Mouse (Mus musculus) testis, adult 2 months (tissue): ENCODE data around the gene Zfp316. TPM values are rescaled to one million over a fixed set of nuclear protein-coding genes. Genes with fewer than 3 reads are reported as not detected.
A peak's percentile ranks its signal among the peaks of the same experiment; 100 is the strongest.

Experiments
- H3K27ac ChIP-seq: fragments of 200-500 bp; 2 replicates; pipeline ENCODE4 v1.5.1; 2012; ENCODE audit warnings: low read depth, low read length; ENCODE audit not compliant: control insufficient read depth, insufficient read depth
- H3K27me3 ChIP-seq: fragments of 200-500 bp; 2 replicates; pipeline ENCODE4 v1.6.1; 2012; ENCODE audit warnings: mild to moderate bottlenecking, low read length, moderate library complexity; ENCODE audit not compliant: control insufficient read depth, insufficient read depth
- H3K36me3 ChIP-seq: fragments of 200-500 bp; 2 replicates; pipeline ENCODE4 v1.6.1; 2012; ENCODE audit warnings: mild to moderate bottlenecking, low read length; ENCODE audit not compliant: control insufficient read depth, insufficient read depth
- H3K4me1 ChIP-seq: fragments of 200-500 bp; 2 replicates; pipeline ENCODE4 v1.6.1; 2012; ENCODE audit warnings: low read length; ENCODE audit not compliant: control insufficient read depth, insufficient read depth
- H3K4me3 ChIP-seq: fragments of 200-500 bp; 2 replicates; pipeline ENCODE4 v1.5.1; 2012; ENCODE audit warnings: low read depth, mild to moderate bottlenecking, low read length, moderate library complexity, mixed read lengths; ENCODE audit not compliant: control insufficient read depth
- CTCF ChIP-seq: fragments of 200-500 bp; IDR thresholded peaks from 2 replicates; pipeline ENCODE4 v1.5.1; 2012; ENCODE audit warnings: low read depth, mild to moderate bottlenecking, inconsistent platforms, low read length, moderate library complexity; ENCODE audit not compliant: control insufficient read depth, insufficient read depth, insufficient replicate concordance
- POLR2A ChIP-seq: fragments of 200-500 bp; IDR thresholded peaks from 2 replicates; pipeline ENCODE4 v1.6.1; 2012; ENCODE audit warnings: low read depth, mild to moderate bottlenecking, inconsistent platforms, low read length, moderate library complexity; ENCODE audit not compliant: control insufficient read depth
- polyA plus RNA-seq: library from polyadenylated mRNA; depleted of rRNA; stranded (reverse); fragments of >200 nt; gene quantifications from 2 replicates; pipeline ENCODE4 v1.2.3, GENCODE M21; 2012

The Zfp316 gene
- polyA plus RNA-seq, 1 experiment: 2.0 TPM

- TF ChIP-seq POLR2A (no peak), CTCF (peak; percentile 62; the same call in 1 of the 2 replicates)
- Histone ChIP-seq H3K36me3 (no peaks in the 10 kb centered on the region), H3K27ac (no peak overlapping the region), H3K4me3 (no peak overlapping the region), H3K27me3 (no peaks in the 10 kb centered on the region), H3K4me1 (peaks cover 3% of the 10 kb centered on the region; the same call in 1 of the 2 replicates)
These were observed 25.0 kb upstream of the Zfp316 start for GRCm38 (mm10) chr5:143294862-143295261.

- Histone ChIP-seq H3K4me1 (peaks cover 3% of the 10 kb centered on the region), H3K36me3 (no peaks in the 10 kb centered on the region), H3K27ac (no peak within 1 kb of the TSS), H3K27me3 (no peaks in the 10 kb centered on the region), H3K4me3 (no peak within 1 kb of the TSS)
- TF ChIP-seq POLR2A: no peak
- TF ChIP-seq CTCF: no peak
These were observed 23.6 kb upstream of the Zfp316 start, which contains the start of gene Zfp853 for GRCm38 (mm10) chr5:143293404-143293803. TSS of gene Zfp853 (minus strand) at chr5:143293623.

- no peaks in the 10 kb centered on the region for H3K27me3 ChIP-seq
- H3K36me3 ChIP-seq: no peaks in the 10 kb centered on the region
- H3K27ac ChIP-seq: no peak overlapping the region
- H3K4me3 ChIP-seq: no peak overlapping the region
- TF ChIP-seq POLR2A: no peak
- no peak for TF ChIP-seq CTCF
- peaks cover 4% of the 10 kb centered on the region for H3K4me1 ChIP-seq
These were observed 23.1 kb upstream of the Zfp316 start for GRCm38 (mm10) chr5:143292879-143293278.

GRCm38 (mm10) chr5:143289299-143289698, 19.5 kb upstream of the Zfp316 start:
- Histone ChIP-seq H3K36me3 (no peaks in the 10 kb centered on the region), H3K27ac (no peak overlapping the region), H3K4me1 (peaks cover 8% of the 10 kb centered on the region), H3K4me3 (no peak overlapping the region), H3K27me3 (no peaks in the 10 kb centered on the region; the same call in 1 of the 2 replicates)
- no peak for TF ChIP-seq POLR2A
- TF ChIP-seq CTCF: no peak

GRCm38 (mm10) chr5:143288378-143288911, 18.6 kb upstream of the Zfp316 start:
- Histone ChIP-seq H3K27me3 (no peaks in the 10 kb centered on the region; the same call in 1 of the 2 replicates), H3K4me1 (peaks cover 8% of the 10 kb centered on the region), H3K36me3 (no peaks in the 10 kb centered on the region), H3K27ac (no peak overlapping the region), H3K4me3 (peak overlapping the region; percentile 32)
- TF ChIP-seq POLR2A: no peak
- no peak for TF ChIP-seq CTCF

- TF ChIP-seq CTCF: no peak
- TF ChIP-seq POLR2A: no peak
- peak overlapping the region; percentile 32 for H3K4me3 ChIP-seq
- no peak overlapping the region for H3K27ac ChIP-seq
- H3K27me3 ChIP-seq: no peaks in the 10 kb centered on the region; the same call in 1 of the 2 replicates
- H3K36me3 ChIP-seq: no peaks in the 10 kb centered on the region
- H3K4me1 ChIP-seq: peaks cover 8% of the 10 kb centered on the region
These were observed 18.0 kb upstream of the Zfp316 start for GRCm38 (mm10) chr5:143287774-143288328.

- Histone ChIP-seq H3K27me3 (no peaks in the 10 kb centered on the region; the same call in 1 of the 2 replicates), H3K4me3 (no peak overlapping the region), H3K27ac (no peak overlapping the region), H3K4me1 (peaks cover 5% of the 10 kb centered on the region), H3K36me3 (no peaks in the 10 kb centered on the region)
- no peak for TF ChIP-seq CTCF
- no peak for TF ChIP-seq POLR2A
These were observed 14.9 kb upstream of the Zfp316 start for GRCm38 (mm10) chr5:143284762-143285161.

GRCm38 (mm10) chr5:143279247-143279646, 9.4 kb upstream of the Zfp316 start:
- no peaks in the 10 kb centered on the region for H3K4me1 ChIP-seq
- H3K36me3 ChIP-seq: no peaks in the 10 kb centered on the region
- no peaks in the 10 kb centered on the region for H3K27me3 ChIP-seq
- H3K27ac ChIP-seq: no peak overlapping the region
- no peak overlapping the region for H3K4me3 ChIP-seq
- no peak for TF ChIP-seq CTCF
- TF ChIP-seq POLR2A: no peak
